Mouse (Mus musculus): ENCODE measurements around the gene Bcl6b.

- TF ChIP-seq CTCF (IDR thresholded peaks at IDR 0.05; ENCODE audit: low read depth, low read length), result no peak
- no peak for TF ChIP-seq TAL1 (conservative IDR thresholded peaks at IDR 0.05; ENCODE audit: low read depth, low read length)
Measured at GRCm38 (mm10) chr11:70233016-70233415, 3.4 kb upstream of the Bcl6b start.
